In the genomic region with DNA sequence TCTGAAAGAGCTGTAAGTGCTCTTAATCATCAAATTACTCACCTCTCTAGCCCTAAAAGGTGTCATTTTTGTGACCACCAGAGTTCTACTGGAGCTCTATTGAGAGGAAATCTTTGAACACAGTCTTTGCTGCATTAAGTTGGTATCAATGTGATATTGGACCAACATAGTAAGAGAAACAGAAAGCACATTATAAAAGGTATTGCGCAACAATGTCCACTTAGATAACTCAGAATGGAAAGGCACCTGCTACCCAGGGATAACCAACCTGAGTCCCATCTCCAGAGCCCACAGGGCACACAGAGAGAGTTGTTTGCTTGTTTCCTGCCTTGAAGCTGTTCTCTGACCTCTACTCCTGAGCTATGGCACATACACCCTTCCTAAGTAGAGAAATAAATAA, we compare ENCODE assay signal across 15 mouse cellular contexts.
"Had no signal": no experiment of that assay in that cellular context is flagged by ENCODE, and none has a peak within 500 bp of the region (broad histone marks: within the 10 kb centered on the region; RNA-seq: fewer than 3 reads in every experiment).

No protein-coding gene starts in this region.

- H3K4me2 ChIP-seq: neural tube, embryonic 12.5 days; neural tube, embryonic 13.5 days; neural tube, embryonic 15.5 days; stomach, embryonic 15.5 days had no signal

- DNase-seq: retina, postnatal 1 day; right cerebral cortex, postnatal 14 days; right cerebral cortex, postnatal 25 days; right cerebral cortex, postnatal 4 days; spleen, adult 18-20 months; thymus, adult 18-20 months; thymus, adult 2 months; thymus, postnatal 14 days; thymus, postnatal 25 days; thymus, postnatal 36 days; thymus, postnatal 4 days had no signal

- H3K27me3 ChIP-seq: neural tube, embryonic 12.5 days; neural tube, embryonic 13.5 days; neural tube, embryonic 15.5 days; stomach, embryonic 15.5 days had no signal

- H3K36me3 ChIP-seq: neural tube, embryonic 12.5 days; neural tube, embryonic 13.5 days; neural tube, embryonic 15.5 days; stomach, embryonic 15.5 days had no signal

- H3K4me3 ChIP-seq: neural tube, embryonic 12.5 days; neural tube, embryonic 13.5 days; neural tube, embryonic 15.5 days; stomach, embryonic 15.5 days had no signal

- H3K9me3 ChIP-seq: neural tube, embryonic 12.5 days; neural tube, embryonic 13.5 days; neural tube, embryonic 15.5 days; stomach, embryonic 15.5 days had no signal
